Mouse (Mus musculus) kidney, embryonic 16.5 days (tissue): ENCODE measurements around the gene Cnksr1. TPM values are rescaled to one million over a fixed set of nuclear protein-coding genes. Genes with fewer than 3 reads are reported as not detected.
A peak's percentile ranks its signal among the peaks of the same experiment; 100 is the strongest.

ENCODE experiments used
- ATAC-seq: fragments of 200-750 bp; cut with Nextera tagmentation; 2 replicates; pipeline ENCODE4 v1.8.0; 2017; ENCODE audit warnings: moderate TSS enrichment; ENCODE audit not compliant: low FRiP score, low TSS enrichment
- H3K27ac ChIP-seq: fragments of 300-500 bp; sonication (generic); 2 replicates; pipeline ENCODE4 v1.5.1; 2014; ENCODE audit warnings: low read length
- H3K27me3 ChIP-seq: fragments of 300-500 bp; sonication (generic); 2 replicates; pipeline ENCODE4 v1.6.1; 2014; ENCODE audit warnings: low read length, control low read depth, mixed read lengths; ENCODE audit not compliant: insufficient read depth
- H3K36me3 ChIP-seq: fragments of 300-500 bp; sonication (generic); 2 replicates; pipeline ENCODE4 v1.6.1; 2014; ENCODE audit warnings: low read length, control low read depth, mixed read lengths; ENCODE audit not compliant: insufficient read depth
- H3K4me1 ChIP-seq: fragments of 300-500 bp; sonication (generic); 2 replicates; pipeline ENCODE4 v1.6.1; 2014; ENCODE audit warnings: low read length, control low read depth, mixed read lengths; ENCODE audit not compliant: insufficient read depth
- H3K4me2 ChIP-seq: fragments of 300-500 bp; sonication (generic); replicated peaks from 2 replicates; pipeline ENCODE4 v1.6.1; 2014; ENCODE audit warnings: low read depth, low read length
- H3K4me3 ChIP-seq: fragments of 300-500 bp; sonication (generic); 2 replicates; pipeline ENCODE4 v1.5.1; 2014; ENCODE audit warnings: mild to moderate bottlenecking, low read length
- H3K9ac ChIP-seq: fragments of 300-500 bp; sonication (generic); replicated peaks from 2 replicates; pipeline ENCODE4 v1.6.1; 2014; ENCODE audit warnings: low read length
- H3K9me3 ChIP-seq: fragments of 300-500 bp; sonication (generic); 2 replicates; pipeline ENCODE4 v1.6.1; 2016; ENCODE audit warnings: low read length, control low read depth
- WGBS: fragments of 180-500 bp; shearing (Covaris S2); extraction: QIAGEN DNeasy Blood & Tissue Kit; methylation state at CpG from one replicate; pipeline ENCODE4 v1.1.7; 2014; 5-methylcytosine and 5-hydroxymethylcytosine counted together
- polyA plus RNA-seq: library from polyadenylated mRNA; unstranded; fragments of >200 nt; fragmentation: Nextera tagmentation; extraction: Ambion mirVana; gene quantifications from 2 replicates; pipeline ENCODE4 v1.2.1, GENCODE M21; 2015

Cnksr1 gene
- polyA plus RNA-seq, 1 experiment from 2014 or later, result 9.6 TPM

GRCm38 (mm10) chr4:134268102-134268655, 30.0 kb upstream of the Cnksr1 start:
- Histone ChIP-seq H3K9me3 (no peaks in the 10 kb centered on the region; the same call in 1 of the 2 replicates), H3K27me3 (no peaks in the 10 kb centered on the region), H3K4me3 (no peak overlapping the region), H3K27ac (no peak overlapping the region), H3K9ac (no peak overlapping the region), H3K4me2 (no peak overlapping the region), H3K36me3 (no peaks in the 10 kb centered on the region), H3K4me1 (peaks cover 6% of the 10 kb centered on the region)
- WGBS, result 77% methylated on average over 19 of the region's 19 CpGs
- ATAC-seq, result no peak

GRCm38 (mm10) chr4:134265860-134266585, 27.8 kb upstream of the Cnksr1 start:
- no peak overlapping the region for H3K4me3 ChIP-seq
- H3K27me3 ChIP-seq, result no peaks in the 10 kb centered on the region
- WGBS, result 29% methylated on average over 9 of the region's 9 CpGs
- no peak for ATAC-seq
- H3K4me2 ChIP-seq, result no peak overlapping the region
- no peaks in the 10 kb centered on the region; the same call in 1 of the 2 replicates for H3K9me3 ChIP-seq
- 0 out of 2 replicates have a peak overlapping the region, but pooled peaks have one; percentile 15 for H3K27ac ChIP-seq
- no peak overlapping the region for H3K9ac ChIP-seq
- H3K36me3 ChIP-seq, result no peaks in the 10 kb centered on the region
- H3K4me1 ChIP-seq, result no peaks in the 10 kb centered on the region

- Histone ChIP-seq H3K4me2 (no peak overlapping the region), H3K27ac (no peak overlapping the region), H3K27me3 (no peaks in the 10 kb centered on the region), H3K4me1 (no peaks in the 10 kb centered on the region), H3K36me3 (no peaks in the 10 kb centered on the region), H3K9me3 (no peaks in the 10 kb centered on the region; the same call in 1 of the 2 replicates), H3K4me3 (no peak overlapping the region), H3K9ac (no peak overlapping the region)
- WGBS, result 33% methylated on average over 6 of the region's 6 CpGs
- no peak for ATAC-seq
These were observed 25.0 kb upstream of the Cnksr1 start for GRCm38 (mm10) chr4:134263191-134263590.

GRCm38 (mm10) chr4:134258354-134258753, 20.2 kb upstream of the Cnksr1 start:
- H3K9ac ChIP-seq, result no peak overlapping the region
- peaks cover 6% of the 10 kb centered on the region for H3K27me3 ChIP-seq
- no peak overlapping the region for H3K4me2 ChIP-seq
- no peak for ATAC-seq
- no peaks in the 10 kb centered on the region for H3K36me3 ChIP-seq
- 47% methylated on average over 11 of the region's 11 CpGs for WGBS
- no peak overlapping the region for H3K4me3 ChIP-seq
- no peaks in the 10 kb centered on the region for H3K9me3 ChIP-seq
- H3K4me1 ChIP-seq, result peaks cover 27% of the 10 kb centered on the region
- H3K27ac ChIP-seq, result no peak overlapping the region; the same call in 1 of the 2 replicates

- peak overlapping the region; percentile 41 for H3K27ac ChIP-seq
- no peak overlapping the region; the same call in 1 of the 2 replicates for H3K9ac ChIP-seq
- peaks cover 16% of the 10 kb centered on the region for H3K27me3 ChIP-seq
- 32% methylated on average over 11 of the region's 11 CpGs for WGBS
- no peak overlapping the region for H3K4me2 ChIP-seq
- no peaks in the 10 kb centered on the region for H3K36me3 ChIP-seq
- no peaks in the 10 kb centered on the region for H3K9me3 ChIP-seq
- no peak overlapping the region for H3K4me3 ChIP-seq
- ATAC-seq, result no peak
- peaks cover 34% of the 10 kb centered on the region for H3K4me1 ChIP-seq
These were observed 19.2 kb upstream of the Cnksr1 start for GRCm38 (mm10) chr4:134257198-134258009.

- no peaks in the 10 kb centered on the region for H3K9me3 ChIP-seq
- H3K36me3 ChIP-seq, result no peaks in the 10 kb centered on the region
- H3K4me2 ChIP-seq, result peak overlapping the region; percentile 20; the same call in 1 of the 2 replicates
- WGBS, result 16% methylated on average over 18 of the region's 19 CpGs
- peaks cover 24% of the 10 kb centered on the region for H3K27me3 ChIP-seq
- H3K27ac ChIP-seq, result peak overlapping the region; percentile 75
- ATAC-seq, result peak; percentile 25; the same call in 1 of the 2 replicates
- H3K9ac ChIP-seq, result no peak overlapping the region; the same call in 1 of the 2 replicates
- H3K4me3 ChIP-seq, result no peak overlapping the region
- peaks cover 42% of the 10 kb centered on the region for H3K4me1 ChIP-seq
These were observed 18.4 kb upstream of the Cnksr1 start for GRCm38 (mm10) chr4:134256407-134257197.

- H3K4me2 ChIP-seq, result peak overlapping the region; percentile 20; the same call in 1 of the 2 replicates
- H3K4me3 ChIP-seq, result no peak overlapping the region
- no peaks in the 10 kb centered on the region for H3K36me3 ChIP-seq
- 37% methylated on average over 4 of the region's 4 CpGs for WGBS
- H3K4me1 ChIP-seq, result peaks cover 49% of the 10 kb centered on the region
- H3K9ac ChIP-seq, result no peak overlapping the region; the same call in 1 of the 2 replicates
- peaks cover 31% of the 10 kb centered on the region for H3K27me3 ChIP-seq
- H3K9me3 ChIP-seq, result no peaks in the 10 kb centered on the region
- H3K27ac ChIP-seq, result peak overlapping the region; percentile 75
- ATAC-seq, result no peak
These were observed 17.7 kb upstream of the Cnksr1 start for GRCm38 (mm10) chr4:134255854-134256253.

- Histone ChIP-seq H3K27me3 (peaks cover 42% of the 10 kb centered on the region), H3K4me1 (peaks cover 59% of the 10 kb centered on the region), H3K9ac (no peak overlapping the region), H3K4me2 (no peak overlapping the region), H3K9me3 (no peaks in the 10 kb centered on the region), H3K36me3 (no peaks in the 10 kb centered on the region), H3K27ac (no peak overlapping the region), H3K4me3 (no peak overlapping the region)
- no peak for ATAC-seq
- 57% methylated on average over 3 of the region's 3 CpGs for WGBS
These were observed 16.6 kb upstream of the Cnksr1 start for GRCm38 (mm10) chr4:134254835-134255234.

GRCm38 (mm10) chr4:134253722-134254324, 15.6 kb upstream of the Cnksr1 start, which contains the start of gene Grrp1:
Grrp1 (minus strand) TSS chr4:134254106.
- peaks cover 46% of the 10 kb centered on the region for H3K27me3 ChIP-seq
- H3K4me2 ChIP-seq, result peak within 1 kb of the TSS; percentile 92
- no peaks in the 10 kb centered on the region for H3K9me3 ChIP-seq
- peak within 1 kb of the TSS; percentile 67 for H3K27ac ChIP-seq
- no peak for ATAC-seq
- H3K4me3 ChIP-seq, result peak within 1 kb of the TSS; percentile 52
- peaks cover 64% of the 10 kb centered on the region for H3K4me1 ChIP-seq
- H3K9ac ChIP-seq, result peak within 1 kb of the TSS; percentile 53
- WGBS, result 2% methylated on average over 13 of the region's 13 CpGs
- no peaks in the 10 kb centered on the region for H3K36me3 ChIP-seq
